Mouse (Mus musculus): ENCODE results near the gene Mmp17. TPM values are rescaled to one million over a fixed set of nuclear protein-coding genes. Genes with fewer than 3 reads are reported as not detected.

The Mmp17 gene
- polyA plus RNA-seq, 1 experiment: 3.5 TPM

DNA sequence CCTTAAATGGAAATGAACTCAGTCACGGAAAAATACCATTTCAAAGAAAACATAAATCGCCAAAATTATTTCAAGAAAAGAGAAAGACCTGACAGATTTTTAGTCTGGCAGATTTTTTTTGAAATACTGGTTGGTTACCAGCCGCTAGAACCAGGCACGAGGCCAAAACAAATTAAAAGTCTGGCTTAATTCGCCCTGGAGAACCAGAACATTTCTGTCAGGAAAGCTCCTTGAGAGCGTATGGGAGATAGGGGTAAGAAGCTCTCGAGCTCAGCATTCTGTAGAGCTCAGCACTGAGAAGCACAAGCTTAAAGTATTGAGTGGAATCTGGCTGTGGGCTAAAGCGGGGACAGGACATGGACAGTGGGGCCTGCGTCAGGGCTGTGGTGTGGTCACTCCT is 38.2 kb upstream of the Mmp17 start:
- Histone ChIP-seq H3K36me3 (ENCODE audit: control insufficient read depth, insufficient read depth, low read length) (peaks cover 74% of the 10 kb centered on the region), H3K4me1 (replicated peaks; ENCODE audit: control insufficient read depth, insufficient read depth, low read length) (no peaks in the 10 kb centered on the region), H3K27ac (ENCODE audit: control insufficient read depth, insufficient read depth, low read length) (no peak overlapping the region), H3K4me3 (ENCODE audit: control insufficient read depth, insufficient read depth, low read length) (no peak overlapping the region), H3K27me3 (ENCODE audit: control insufficient read depth, insufficient read depth, low read length) (no peaks in the 10 kb centered on the region)
- TF ChIP-seq POLR2A (IDR thresholded peaks at IDR 0.05; ENCODE audit: control insufficient read depth, extremely low read depth, insufficient read depth, low read length, poor library complexity): no peak
- TF ChIP-seq CTCF (IDR thresholded peaks at IDR 0.05; ENCODE audit: borderline replicate concordance, control insufficient read depth, extremely low read depth, insufficient read depth, low read length, poor library complexity): no peak
- DNase-seq: no peak
- 96% methylated on average over 9 of the region's 9 CpGs for WGBS

DNA sequence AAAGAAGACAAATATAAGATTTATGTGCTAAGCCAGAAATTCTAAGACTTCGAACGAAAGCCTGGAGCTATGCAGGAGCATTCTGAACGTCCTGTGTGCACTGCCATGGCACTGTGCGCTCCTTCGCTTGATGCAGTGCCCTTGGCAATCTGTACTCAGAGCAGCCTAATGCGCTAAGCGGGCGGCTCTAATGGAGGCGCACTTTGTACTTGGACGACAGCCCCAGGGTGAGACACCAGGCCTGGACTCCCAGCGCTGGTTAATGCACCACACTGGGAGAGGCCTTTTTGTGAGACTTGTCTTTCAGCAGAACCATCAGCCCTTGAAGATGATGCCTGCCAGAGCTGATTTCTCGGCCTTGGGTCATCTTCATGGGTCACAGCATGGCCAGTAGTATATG is 34.3 kb upstream of the Mmp17 start:
- Histone ChIP-seq H3K4me1 (replicated peaks; ENCODE audit: control insufficient read depth, insufficient read depth, low read length) (no peaks in the 10 kb centered on the region), H3K27me3 (ENCODE audit: control insufficient read depth, insufficient read depth, low read length) (no peaks in the 10 kb centered on the region), H3K36me3 (ENCODE audit: control insufficient read depth, insufficient read depth, low read length) (peaks cover 75% of the 10 kb centered on the region), H3K4me3 (ENCODE audit: control insufficient read depth, insufficient read depth, low read length) (no peak overlapping the region), H3K27ac (ENCODE audit: control insufficient read depth, insufficient read depth, low read length) (no peak overlapping the region)
- DNase-seq: no peak
- TF ChIP-seq CTCF (IDR thresholded peaks at IDR 0.05; ENCODE audit: borderline replicate concordance, control insufficient read depth, extremely low read depth, insufficient read depth, low read length, poor library complexity): no peak
- 97% methylated on average over 12 of the region's 12 CpGs for WGBS

DNA sequence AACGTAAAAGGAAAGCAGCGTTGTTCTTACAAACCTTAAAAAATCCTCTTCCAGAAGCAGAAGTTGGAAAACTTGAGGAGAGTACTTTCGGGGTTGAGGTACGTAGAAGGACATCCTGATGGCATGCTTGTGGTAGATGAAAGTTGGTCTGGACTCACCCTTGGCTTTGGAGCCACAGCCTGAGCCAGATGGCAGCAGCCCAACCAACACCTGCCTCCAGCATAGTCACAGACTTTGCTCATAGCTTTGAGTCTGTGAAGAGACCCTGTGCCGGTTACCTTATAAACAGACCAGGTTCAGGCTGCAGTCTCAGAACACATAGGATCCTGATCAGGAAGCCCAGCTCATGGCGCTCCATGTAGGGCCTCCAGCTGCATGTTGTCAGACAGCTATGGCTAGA is 33.2 kb upstream of the Mmp17 start:
- Histone ChIP-seq H3K4me3 (ENCODE audit: control insufficient read depth, insufficient read depth, low read length) (no peak overlapping the region), H3K27me3 (ENCODE audit: control insufficient read depth, insufficient read depth, low read length) (no peaks in the 10 kb centered on the region), H3K4me1 (replicated peaks; ENCODE audit: control insufficient read depth, insufficient read depth, low read length) (no peaks in the 10 kb centered on the region), H3K27ac (ENCODE audit: control insufficient read depth, insufficient read depth, low read length) (no peak overlapping the region), H3K36me3 (ENCODE audit: control insufficient read depth, insufficient read depth, low read length) (peaks cover 84% of the 10 kb centered on the region)
- no peak for DNase-seq
- 98% methylated on average over 6 of the region's 6 CpGs for WGBS
- TF ChIP-seq POLR2A (IDR thresholded peaks at IDR 0.05; ENCODE audit: control insufficient read depth, extremely low read depth, insufficient read depth, low read length, poor library complexity) (no peak), CTCF (IDR thresholded peaks at IDR 0.05; ENCODE audit: borderline replicate concordance, control insufficient read depth, extremely low read depth, insufficient read depth, low read length, poor library complexity) (no peak)

DNA sequence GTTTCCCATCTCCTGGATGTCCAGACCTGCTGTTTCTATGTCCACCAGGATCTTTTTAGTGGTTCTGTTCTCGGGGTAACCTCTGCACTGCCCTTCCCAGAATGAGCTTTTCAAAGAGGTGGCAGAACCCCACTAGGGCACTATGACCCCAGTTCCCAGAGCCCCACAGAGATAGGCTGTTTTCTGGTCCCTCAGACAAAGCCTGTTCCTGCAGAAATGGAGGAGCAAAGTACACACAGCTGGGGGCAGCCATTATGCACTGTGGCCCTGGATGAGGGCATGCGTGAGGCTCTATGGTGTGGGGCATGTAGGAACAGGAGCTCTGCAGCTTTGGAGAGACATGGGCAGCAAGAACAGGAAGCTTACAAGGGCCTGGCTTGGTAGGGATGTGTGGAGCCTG is 32.0 kb upstream of the Mmp17 start:
- H3K36me3 ChIP-seq (ENCODE audit: control insufficient read depth, insufficient read depth, low read length): peaks cover 91% of the 10 kb centered on the region

DNA sequence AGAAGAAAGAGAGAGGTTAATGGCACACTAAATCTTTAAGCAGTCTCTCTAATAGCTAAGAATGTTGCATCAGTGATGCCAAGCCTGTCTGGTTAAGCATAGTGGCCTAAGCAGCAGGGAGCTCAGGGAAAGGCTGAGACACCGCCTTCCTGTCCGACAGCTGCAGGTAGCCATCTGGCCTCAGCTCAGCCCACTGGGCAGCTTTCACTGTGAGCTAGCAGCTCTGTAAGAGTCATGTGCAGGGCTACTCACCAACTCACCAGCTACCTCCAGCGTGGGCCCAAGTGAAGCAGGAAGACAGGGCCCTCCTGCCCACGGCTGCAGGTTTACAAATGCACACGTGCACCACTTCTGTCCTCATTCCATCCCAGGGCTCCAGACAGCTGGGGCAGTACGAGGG is 30.3 kb upstream of the Mmp17 start:
- 95% methylated on average over 6 of the region's 6 CpGs for WGBS

More for the DNA sequence above, 32.0 kb upstream of the Mmp17 start:
- WGBS: 97% methylated on average over 2 of the region's 2 CpGs
- TF ChIP-seq POLR2A (IDR thresholded peaks at IDR 0.05; ENCODE audit: control insufficient read depth, extremely low read depth, insufficient read depth, low read length, poor library complexity): no peak
- no peak for TF ChIP-seq CTCF (IDR thresholded peaks at IDR 0.05; ENCODE audit: borderline replicate concordance, control insufficient read depth, extremely low read depth, insufficient read depth, low read length, poor library complexity)
- no peak for DNase-seq
- Histone ChIP-seq H3K4me3 (ENCODE audit: control insufficient read depth, insufficient read depth, low read length) (no peak overlapping the region), H3K4me1 (replicated peaks; ENCODE audit: control insufficient read depth, insufficient read depth, low read length) (no peaks in the 10 kb centered on the region), H3K27ac (ENCODE audit: control insufficient read depth, insufficient read depth, low read length) (no peak overlapping the region), H3K27me3 (ENCODE audit: control insufficient read depth, insufficient read depth, low read length) (no peaks in the 10 kb centered on the region)

DNA sequence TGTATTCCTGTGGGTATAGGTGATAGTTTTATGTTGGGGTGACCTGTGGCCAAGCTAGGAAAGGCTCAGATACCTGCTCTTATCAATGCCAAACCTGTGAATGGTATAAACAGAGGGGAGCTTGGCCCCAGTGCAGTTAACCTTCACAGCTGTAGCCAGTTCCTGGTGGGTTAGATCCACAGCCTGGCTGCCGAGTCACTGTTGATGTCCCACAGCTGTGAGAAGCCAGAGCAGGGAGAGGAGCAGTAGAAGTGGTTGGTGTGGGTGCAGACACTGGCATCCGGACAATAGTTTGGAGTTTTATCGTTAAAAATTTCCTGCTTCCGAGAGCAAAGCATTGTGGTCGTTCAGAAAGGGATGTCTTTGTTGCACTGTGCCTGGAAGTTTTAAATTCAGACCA is 25.4 kb upstream of the Mmp17 start:
- H3K36me3 ChIP-seq (ENCODE audit: control insufficient read depth, insufficient read depth, low read length): peaks cover 74% of the 10 kb centered on the region
- WGBS: 63% methylated on average over 5 of the region's 5 CpGs
- H3K4me1 ChIP-seq (replicated peaks; ENCODE audit: control insufficient read depth, insufficient read depth, low read length): no peaks in the 10 kb centered on the region
- H3K27ac ChIP-seq (ENCODE audit: control insufficient read depth, insufficient read depth, low read length): no peak overlapping the region
- no peak overlapping the region for H3K4me3 ChIP-seq (ENCODE audit: control insufficient read depth, insufficient read depth, low read length)
- H3K27me3 ChIP-seq (ENCODE audit: control insufficient read depth, insufficient read depth, low read length): no peaks in the 10 kb centered on the region
- no peak for DNase-seq
- no peak for TF ChIP-seq CTCF (IDR thresholded peaks at IDR 0.05; ENCODE audit: borderline replicate concordance, control insufficient read depth, extremely low read depth, insufficient read depth, low read length, poor library complexity)
- TF ChIP-seq POLR2A (IDR thresholded peaks at IDR 0.05; ENCODE audit: control insufficient read depth, extremely low read depth, insufficient read depth, low read length, poor library complexity): no peak

More for the DNA sequence above, 30.3 kb upstream of the Mmp17 start:
- Histone ChIP-seq H3K36me3 (ENCODE audit: control insufficient read depth, insufficient read depth, low read length) (peaks cover 89% of the 10 kb centered on the region), H3K4me3 (ENCODE audit: control insufficient read depth, insufficient read depth, low read length) (no peak overlapping the region), H3K27me3 (ENCODE audit: control insufficient read depth, insufficient read depth, low read length) (no peaks in the 10 kb centered on the region), H3K4me1 (replicated peaks; ENCODE audit: control insufficient read depth, insufficient read depth, low read length) (no peaks in the 10 kb centered on the region), H3K27ac (ENCODE audit: control insufficient read depth, insufficient read depth, low read length) (no peak overlapping the region)
- no peak for TF ChIP-seq CTCF (IDR thresholded peaks at IDR 0.05; ENCODE audit: borderline replicate concordance, control insufficient read depth, extremely low read depth, insufficient read depth, low read length, poor library complexity)
- no peak for TF ChIP-seq POLR2A (IDR thresholded peaks at IDR 0.05; ENCODE audit: control insufficient read depth, extremely low read depth, insufficient read depth, low read length, poor library complexity)
- no peak for DNase-seq

DNA sequence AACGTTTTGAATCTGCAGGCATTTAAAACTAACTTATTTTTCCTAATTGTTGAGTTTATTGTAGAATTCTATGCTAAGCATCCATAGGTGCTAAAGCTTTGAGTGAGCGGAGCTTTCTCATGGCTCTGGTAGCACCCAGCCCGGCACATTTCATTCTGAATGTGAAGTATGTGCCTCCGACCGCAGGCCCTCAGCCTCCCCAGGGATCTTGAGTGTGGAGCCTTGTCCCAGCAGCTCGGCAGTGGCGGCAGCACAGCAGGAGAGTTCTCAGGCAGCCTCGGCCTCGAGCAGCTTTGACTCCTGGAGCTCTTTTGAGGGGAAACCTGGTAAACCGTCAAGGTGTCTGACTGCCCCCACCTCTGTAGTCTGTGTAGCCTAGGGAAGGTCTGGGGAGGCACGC is 24.7 kb upstream of the Mmp17 start:
- H3K27ac ChIP-seq (ENCODE audit: control insufficient read depth, insufficient read depth, low read length): no peak overlapping the region
- peaks cover 74% of the 10 kb centered on the region for H3K36me3 ChIP-seq (ENCODE audit: control insufficient read depth, insufficient read depth, low read length)
- DNase-seq: no peak
- no peak for TF ChIP-seq CTCF (IDR thresholded peaks at IDR 0.05; ENCODE audit: borderline replicate concordance, control insufficient read depth, extremely low read depth, insufficient read depth, low read length, poor library complexity)
- no peak for TF ChIP-seq POLR2A (IDR thresholded peaks at IDR 0.05; ENCODE audit: control insufficient read depth, extremely low read depth, insufficient read depth, low read length, poor library complexity)
- H3K27me3 ChIP-seq (ENCODE audit: control insufficient read depth, insufficient read depth, low read length): no peaks in the 10 kb centered on the region
- H3K4me3 ChIP-seq (ENCODE audit: control insufficient read depth, insufficient read depth, low read length): no peak overlapping the region
- WGBS: 94% methylated on average over 11 of the region's 11 CpGs
- H3K4me1 ChIP-seq (replicated peaks; ENCODE audit: control insufficient read depth, insufficient read depth, low read length): no peaks in the 10 kb centered on the region
